Mouse (Mus musculus) natural killer cell, adult 2 months (primary cell): ENCODE results near the gene Tnni2.

Experiments used
- DNase-seq, 2 experiments: peaks; one replicate each; pipeline ENCODE4 v3.0.0; 2022; ENCODE audit warnings: low spot score in 2 of 2

Gene Tnni2

GRCm38 (mm10) chr7:142482256-142482609 is 40.6 kb downstream of the Tnni2 start:
- DNase-seq, result no peak

DNA sequence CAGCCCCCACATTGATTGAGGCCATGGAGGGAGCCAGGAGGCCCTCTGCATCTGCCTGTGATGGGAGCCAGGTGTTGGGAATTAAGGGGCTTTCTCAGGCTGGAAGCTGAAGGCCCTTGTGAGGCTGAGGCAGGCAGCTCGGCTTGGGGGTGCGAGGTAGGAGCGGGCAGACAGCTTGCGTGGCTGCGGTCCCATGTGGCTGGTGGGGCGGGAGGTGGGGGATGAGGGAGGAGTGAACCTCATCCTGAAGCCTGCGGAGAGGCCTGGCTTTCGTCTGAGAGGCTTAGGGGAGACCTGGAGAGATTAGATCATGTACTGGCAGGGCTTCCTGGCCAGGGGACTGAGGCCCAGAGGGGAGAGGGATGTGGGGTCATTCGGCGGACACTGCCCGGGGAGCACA is 41.5 kb downstream of the Tnni2 start:
- no peak for DNase-seq

DNA sequence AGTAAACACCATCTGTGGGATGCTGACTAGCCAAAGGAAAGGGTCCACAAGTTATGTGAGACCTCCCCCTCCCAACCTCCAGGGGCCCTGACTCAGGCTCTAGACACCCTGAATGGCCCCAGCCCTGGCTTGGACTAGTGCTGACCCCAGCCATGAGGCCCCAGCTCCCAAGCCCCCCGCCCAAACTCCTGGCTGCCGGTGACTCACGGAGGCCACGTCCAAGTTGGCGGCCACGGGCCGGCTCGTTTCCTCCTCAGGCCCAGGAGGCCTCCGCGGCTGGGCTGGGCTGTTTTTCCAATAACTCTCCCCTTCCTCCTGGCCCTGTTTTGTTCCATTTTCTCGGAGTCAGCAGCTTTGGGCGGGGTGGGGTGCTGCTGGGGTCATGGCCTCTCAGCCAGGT is 43.2 kb downstream of the Tnni2 start:
- no peak for DNase-seq

GRCm38 (mm10) chr7:142486751-142487162 is 45.1 kb downstream of the Tnni2 start:
- no peak for DNase-seq

GRCm38 (mm10) chr7:142487341-142487859 is 45.8 kb downstream of the Tnni2 start:
- DNase-seq, result no peak

DNA sequence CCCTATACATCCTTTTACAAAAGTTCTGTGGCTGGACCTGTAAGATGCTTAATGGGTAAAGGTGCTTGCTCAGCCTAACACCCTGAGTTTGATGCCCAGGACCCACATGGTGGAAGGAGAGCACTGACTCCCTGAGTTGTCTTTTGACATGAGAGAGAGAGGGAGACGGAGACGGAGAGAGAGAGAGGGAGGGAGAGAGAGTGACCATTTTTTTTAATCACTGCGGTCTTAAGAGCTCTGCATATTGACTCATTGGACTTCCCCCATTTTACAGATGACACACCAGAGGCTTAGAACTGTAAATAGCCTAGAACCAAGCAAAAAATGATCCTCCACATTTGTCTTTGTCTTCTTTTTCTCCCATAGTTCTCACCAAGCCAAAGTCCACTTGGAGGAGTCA is 46.4 kb downstream of the Tnni2 start:
- DNase-seq, result no peak

- no peak for DNase-seq
These were observed 51.9 kb downstream of the Tnni2 start for GRCm38 (mm10) chr7:142493535-142493934.
